Mouse (Mus musculus) myocyte (in vitro differentiated cells): ENCODE measurements at regions not wholly inside any gene's neighbourhood (a gene's known extent, or its start where the extent isn't known, plus 50 kb on each side); places are given as distances from the start of the nearest gene placed in this dataset.

Source experiments
- H3K27me3 ChIP-seq: one replicate; pipeline ENCODE4 v1.6.1; 2011; ENCODE audit not compliant: control insufficient read depth, insufficient read depth, insufficient read length
- H3K36me3 ChIP-seq: one replicate; pipeline ENCODE4 v1.6.1; 2011; ENCODE audit not compliant: control insufficient read depth, insufficient read depth
- H3K4me2 ChIP-seq: one replicate; pipeline ENCODE4 v1.6.1; 2011; ENCODE audit warnings: low read depth, control low read depth
- H3K4me3 ChIP-seq: one replicate; pipeline ENCODE4 v1.5.1; 2011; ENCODE audit warnings: mild to moderate bottlenecking, control low read depth, moderate library complexity
- H3K79me2 ChIP-seq: one replicate; pipeline ENCODE4 v1.6.1; 2011; ENCODE audit not compliant: control insufficient read depth, insufficient read depth
- H3ac ChIP-seq: one replicate; pipeline ENCODE4 v1.6.1; 2011; ENCODE audit not compliant: control insufficient read depth, insufficient read length
- CEBPB ChIP-seq: IDR thresholded peaks from 2 replicates; pipeline ENCODE4 v1.6.1; 2011; ENCODE audit warnings: mild to moderate bottlenecking, moderate library complexity; ENCODE audit not compliant: poor library complexity, insufficient read depth, severe bottlenecking
- E2F4 ChIP-seq: IDR thresholded peaks from one replicate; pipeline ENCODE4 v1.6.1; 2011; ENCODE audit warnings: mild to moderate bottlenecking, control low read depth, moderate library complexity; ENCODE audit not compliant: insufficient read depth
- MAX ChIP-seq: IDR thresholded peaks from one replicate; pipeline ENCODE4 v1.6.1; 2011; ENCODE audit warnings: low read depth, mild to moderate bottlenecking, control low read depth
- MYOD1 ChIP-seq, 3 experiments: IDR thresholded peaks; one replicate each; pipeline ENCODE4 v1.6.1; 2011; ENCODE audit warnings: control low read depth in 2 of 3, low read depth in 2 of 3, mild to moderate bottlenecking in 2 of 3, moderate library complexity in 1 of 3; ENCODE audit not compliant: insufficient read length in 2 of 3, control insufficient read depth in 1 of 3
- MYOG ChIP-seq, 3 experiments: IDR thresholded peaks; one replicate each; pipeline ENCODE4 v1.6.1; 2011; ENCODE audit warnings: control low read depth in 2 of 3, low read depth in 2 of 3, mild to moderate bottlenecking in 2 of 3; ENCODE audit not compliant: insufficient read length in 2 of 3, control insufficient read depth in 1 of 3, insufficient read depth in 1 of 3
- POLR2A ChIP-seq: IDR thresholded peaks from one replicate; pipeline ENCODE4 v1.6.1; 2011; ENCODE audit warnings: low read depth, mild to moderate bottlenecking, control low read depth, moderate library complexity; ENCODE audit not compliant: insufficient read length
- POLR2AphosphoS2 ChIP-seq: IDR thresholded peaks from one replicate; pipeline ENCODE4 v1.6.1; 2011; ENCODE audit warnings: low read depth, control low read depth; ENCODE audit not compliant: insufficient read length
- REST ChIP-seq: IDR thresholded peaks from one replicate; pipeline ENCODE4 v1.6.1; 2011; ENCODE audit warnings: mild to moderate bottlenecking, control low read depth, moderate library complexity; ENCODE audit not compliant: insufficient read depth, insufficient read length
- SRF ChIP-seq: IDR thresholded peaks from one replicate; pipeline ENCODE4 v1.6.1; 2011; ENCODE audit warnings: low read depth; ENCODE audit not compliant: control insufficient read depth, insufficient read length
- TCF12 ChIP-seq: IDR thresholded peaks from one replicate; pipeline ENCODE4 v1.6.1; 2011; ENCODE audit warnings: mild to moderate bottlenecking, control low read depth; ENCODE audit not compliant: poor library complexity, insufficient read depth, severe bottlenecking
- TCF3 ChIP-seq: IDR thresholded peaks from one replicate; pipeline ENCODE4 v1.6.1; 2011; ENCODE audit warnings: low read depth, control low read depth; ENCODE audit not compliant: insufficient read length
- USF1 ChIP-seq: IDR thresholded peaks from one replicate; pipeline ENCODE4 v1.6.1; 2011; ENCODE audit warnings: low read depth, mild to moderate bottlenecking, control low read depth, moderate library complexity

DNA sequence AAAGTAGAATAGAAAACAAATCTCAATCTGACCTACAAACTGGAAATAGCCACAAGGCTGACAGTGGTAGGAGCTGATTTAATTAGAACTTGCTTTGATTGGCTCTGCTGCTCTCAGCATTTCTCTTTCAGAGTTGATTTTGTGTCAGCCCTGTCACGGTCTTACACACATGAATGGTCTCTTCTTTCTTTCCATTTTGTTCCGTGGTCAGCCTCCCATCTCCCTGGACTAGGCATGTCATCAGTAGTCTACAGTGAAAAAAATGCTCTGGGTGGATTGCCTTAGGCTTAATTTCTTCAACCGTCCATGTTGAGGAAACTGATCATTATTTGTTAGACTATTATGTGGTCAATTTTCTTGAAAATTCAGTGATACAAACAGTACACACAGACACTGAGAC, 285.0 kb downstream of the Nup35 start:
- Histone ChIP-seq H3K4me2 (no peak overlapping the region), H3ac (no peak overlapping the region), H3K36me3 (no peaks in the 10 kb centered on the region), H3K4me3 (no peak overlapping the region), H3K27me3 (no peaks in the 10 kb centered on the region), H3K79me2 (no peaks in the 10 kb centered on the region)
- TF ChIP-seq TCF3 (no peak), POLR2A (no peak), MYOD1 (IDR thresholded peaks at IDR 0.05; ENCODE audit: control insufficient read depth in 1 of 3, insufficient read length in 2 of 3, low read depth in 2 of 3) (no peak), E2F4 (no peak), CEBPB (no peak), USF1 (no peak), POLR2AphosphoS2 (no peak), MAX (no peak), REST (no peak), TCF12 (no peak), SRF (no peak), MYOG (IDR thresholded peaks at IDR 0.05; ENCODE audit: control insufficient read depth in 1 of 3, insufficient read depth in 1 of 3, insufficient read length in 2 of 3, low read depth in 2 of 3) (no peak)

DNA sequence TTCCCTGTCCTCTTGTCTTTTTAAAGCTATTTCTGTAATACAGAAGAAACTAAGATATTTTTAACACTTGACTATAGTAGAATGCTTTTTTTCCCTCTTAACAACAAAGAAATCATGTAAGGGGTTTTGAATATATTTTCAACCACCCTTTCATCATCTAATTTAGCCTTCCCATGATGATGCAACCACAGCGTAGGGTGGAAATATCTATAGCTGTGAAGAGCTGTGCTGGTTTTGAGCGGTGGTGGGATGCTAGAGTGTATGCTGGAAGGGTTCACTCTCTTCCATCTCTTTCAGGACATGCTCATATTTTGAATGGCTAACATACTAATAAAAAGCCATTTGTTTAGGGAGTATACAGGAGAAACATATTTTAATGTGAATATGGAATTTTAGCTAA, 296.4 kb downstream of the Nup35 start:
- TF ChIP-seq E2F4 (no peak), TCF3 (no peak), MYOD1 (IDR thresholded peaks at IDR 0.05; ENCODE audit: control insufficient read depth in 1 of 3, insufficient read length in 2 of 3, low read depth in 2 of 3) (no peak), POLR2AphosphoS2 (no peak), SRF (no peak), REST (no peak), CEBPB (no peak), POLR2A (no peak), USF1 (no peak)
- no peaks in the 10 kb centered on the region for H3K79me2 ChIP-seq

DNA sequence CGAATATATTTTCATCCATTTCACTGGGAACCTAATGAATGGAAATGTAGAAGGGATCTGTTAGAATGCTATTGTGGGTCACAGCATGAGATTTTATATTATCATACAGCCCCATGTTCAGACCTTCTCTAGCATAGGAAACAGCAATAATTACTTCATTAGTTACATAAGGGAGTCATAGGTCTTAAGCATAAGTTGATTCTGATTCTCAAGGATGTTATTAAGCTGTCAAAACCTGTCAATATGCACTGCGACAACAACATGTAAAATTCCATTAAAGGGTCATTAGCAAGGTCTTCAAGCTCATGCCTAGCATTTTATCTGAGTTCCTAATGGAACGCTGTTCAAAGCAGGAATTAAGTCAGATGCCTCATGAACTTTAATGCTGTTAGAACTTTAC, 328.5 kb downstream of the Nup35 start:
- H3ac ChIP-seq, result no peak overlapping the region
- no peak for TF ChIP-seq TCF12
- TF ChIP-seq MYOD1 (IDR thresholded peaks at IDR 0.05; ENCODE audit: control insufficient read depth in 1 of 3, insufficient read length in 2 of 3, low read depth in 2 of 3), result no peak
- TF ChIP-seq CEBPB, result no peak
- no peak for TF ChIP-seq TCF3
- no peak for TF ChIP-seq REST
- no peak for TF ChIP-seq E2F4
- TF ChIP-seq POLR2AphosphoS2, result no peak
- TF ChIP-seq POLR2A, result no peak
- no peak for TF ChIP-seq MAX
- no peak for TF ChIP-seq SRF
- no peak for TF ChIP-seq USF1
- H3K36me3 ChIP-seq, result no peaks in the 10 kb centered on the region
- no peak overlapping the region for H3K4me3 ChIP-seq
- H3K4me2 ChIP-seq, result no peak overlapping the region
- no peaks in the 10 kb centered on the region for H3K27me3 ChIP-seq
- H3K79me2 ChIP-seq, result no peaks in the 10 kb centered on the region

More for the DNA sequence above, 296.4 kb downstream of the Nup35 start:
- no peak overlapping the region for H3K4me3 ChIP-seq
- no peaks in the 10 kb centered on the region for H3K27me3 ChIP-seq
- H3ac ChIP-seq, result no peak overlapping the region
- no peaks in the 10 kb centered on the region for H3K36me3 ChIP-seq
- no peak overlapping the region for H3K4me2 ChIP-seq

DNA sequence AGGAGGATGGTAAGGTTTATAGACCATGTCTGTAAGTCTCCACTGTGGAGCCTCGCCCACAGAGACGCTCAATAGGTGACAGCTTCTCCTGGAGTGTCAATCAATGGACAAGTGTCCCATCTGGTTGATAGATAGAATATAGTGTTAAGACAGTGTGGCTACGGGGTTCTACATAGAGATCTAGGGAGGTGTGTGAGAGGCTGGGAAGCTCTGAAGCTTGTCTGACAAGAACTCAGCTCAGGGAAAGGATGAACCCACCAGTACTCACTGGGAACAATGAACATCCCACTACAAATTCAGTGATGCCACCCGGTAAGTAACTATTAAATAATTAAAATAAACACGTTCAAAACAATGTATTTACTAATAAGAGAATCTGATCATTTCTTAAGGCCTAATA, 349.7 kb downstream of the Nup35 start:
- no peak overlapping the region for H3K4me2 ChIP-seq
- no peaks in the 10 kb centered on the region for H3K36me3 ChIP-seq
- no peak for TF ChIP-seq E2F4
- TF ChIP-seq MYOD1 (IDR thresholded peaks at IDR 0.05; ENCODE audit: control insufficient read depth in 1 of 3, insufficient read length in 2 of 3, low read depth in 2 of 3), result no peak
- no peak for TF ChIP-seq TCF3
- TF ChIP-seq CEBPB, result no peak
- TF ChIP-seq MAX, result no peak
- no peak for TF ChIP-seq USF1
- TF ChIP-seq POLR2AphosphoS2, result no peak
- no peak for TF ChIP-seq TCF12
- no peak for TF ChIP-seq MYOG (IDR thresholded peaks at IDR 0.05; ENCODE audit: control insufficient read depth in 1 of 3, insufficient read depth in 1 of 3, insufficient read length in 2 of 3, low read depth in 2 of 3)
- no peak for TF ChIP-seq REST
- no peak for TF ChIP-seq SRF
- TF ChIP-seq POLR2A, result no peak
- H3K79me2 ChIP-seq, result no peaks in the 10 kb centered on the region
- H3K27me3 ChIP-seq, result no peaks in the 10 kb centered on the region
- H3K4me3 ChIP-seq, result no peak overlapping the region
- no peak overlapping the region for H3ac ChIP-seq

DNA sequence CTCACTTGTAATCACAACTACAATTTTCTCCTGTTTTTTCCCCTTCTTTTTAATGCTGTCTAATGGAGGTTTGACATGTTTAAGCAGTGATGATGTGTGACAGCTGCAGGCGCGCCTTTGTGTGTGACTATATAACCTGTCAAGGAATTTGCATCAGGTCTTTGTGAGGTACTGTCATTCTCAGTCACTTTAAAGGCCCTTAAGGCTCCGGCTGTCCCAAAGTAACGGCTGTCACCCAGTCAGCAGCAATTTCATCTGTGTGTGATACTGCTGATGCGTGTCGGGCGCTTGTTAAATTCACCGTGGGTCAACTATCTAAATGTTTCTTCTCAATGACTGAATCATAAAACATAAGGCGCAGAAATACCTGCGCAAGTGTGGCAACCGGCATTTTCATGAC, 350.2 kb downstream of the Nup35 start:
- no peak overlapping the region for H3K4me3 ChIP-seq
- H3K27me3 ChIP-seq, result no peaks in the 10 kb centered on the region
- H3K79me2 ChIP-seq, result no peaks in the 10 kb centered on the region
- no peaks in the 10 kb centered on the region for H3K36me3 ChIP-seq
- TF ChIP-seq USF1, result no peak
- TF ChIP-seq POLR2A, result no peak
- no peak for TF ChIP-seq MYOG (IDR thresholded peaks at IDR 0.05; ENCODE audit: control insufficient read depth in 1 of 3, insufficient read depth in 1 of 3, insufficient read length in 2 of 3, low read depth in 2 of 3)
- TF ChIP-seq REST, result no peak
- TF ChIP-seq POLR2AphosphoS2, result no peak
- TF ChIP-seq TCF12, result no peak
- no peak overlapping the region for H3ac ChIP-seq
- no peak overlapping the region for H3K4me2 ChIP-seq
